Mouse (Mus musculus) adrenal gland, postnatal 4 days (tissue): ENCODE results near the gene Rhbdd1. TPM values are rescaled to one million over a fixed set of nuclear protein-coding genes. Genes with fewer than 3 reads are reported as not detected.

Experiments used
- DNase-seq, 2 experiments: peaks; one replicate each; pipeline ENCODE4 v3.0.0; 2021 to 2022; ENCODE audit warnings: low spot score in 2 of 2, mixed read lengths in 2 of 2
- total RNA-seq, 2 experiments: library from RNA; stranded (reverse); gene quantifications; 2 replicates each; pipeline ENCODE4 v1.2.3; 2021

Rhbdd1 gene
- total RNA-seq, 2 experiments from 2014 or later = 24.2 to 24.3 TPM

DNA sequence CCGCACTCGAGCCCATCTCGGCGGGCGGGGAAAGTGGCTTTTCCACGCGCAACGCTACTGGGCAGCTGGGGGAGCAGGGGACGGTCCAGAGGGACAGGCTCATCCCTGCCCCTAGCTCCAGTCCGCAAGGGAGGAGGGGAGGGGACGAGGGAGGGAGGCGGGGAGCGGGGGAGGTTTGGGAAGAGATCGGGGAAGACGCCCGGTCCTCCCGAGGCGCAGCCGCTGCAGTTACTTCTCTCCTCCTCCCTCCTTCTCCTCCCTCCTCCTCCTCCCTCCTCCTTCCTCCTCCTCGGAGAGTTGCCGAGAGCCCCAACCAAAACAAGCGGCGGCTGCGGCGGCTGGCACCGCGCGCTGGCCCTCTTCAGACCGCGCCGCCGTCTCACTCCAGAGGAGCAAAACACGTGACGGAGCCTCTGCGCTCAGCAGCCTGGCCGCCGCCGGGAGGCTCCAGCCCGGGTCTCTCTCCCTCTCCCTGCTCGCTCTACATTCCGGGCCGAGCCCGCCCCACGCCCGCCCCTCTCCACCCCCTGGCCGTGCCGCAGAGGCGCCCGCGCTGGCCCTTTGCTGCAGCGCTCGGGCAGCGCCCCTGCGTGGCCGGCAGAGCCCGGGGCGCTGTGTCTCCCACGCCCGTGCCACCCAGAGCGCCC lies 25.0 kb upstream of the Rhbdd1 start, which contains the start of gene Irs1:
Gene Irs1 (minus strand): TSS at position 266 of the 647 bp plus-strand sequence.
- peak; percentile 66 to 69 for DNase-seq

DNA sequence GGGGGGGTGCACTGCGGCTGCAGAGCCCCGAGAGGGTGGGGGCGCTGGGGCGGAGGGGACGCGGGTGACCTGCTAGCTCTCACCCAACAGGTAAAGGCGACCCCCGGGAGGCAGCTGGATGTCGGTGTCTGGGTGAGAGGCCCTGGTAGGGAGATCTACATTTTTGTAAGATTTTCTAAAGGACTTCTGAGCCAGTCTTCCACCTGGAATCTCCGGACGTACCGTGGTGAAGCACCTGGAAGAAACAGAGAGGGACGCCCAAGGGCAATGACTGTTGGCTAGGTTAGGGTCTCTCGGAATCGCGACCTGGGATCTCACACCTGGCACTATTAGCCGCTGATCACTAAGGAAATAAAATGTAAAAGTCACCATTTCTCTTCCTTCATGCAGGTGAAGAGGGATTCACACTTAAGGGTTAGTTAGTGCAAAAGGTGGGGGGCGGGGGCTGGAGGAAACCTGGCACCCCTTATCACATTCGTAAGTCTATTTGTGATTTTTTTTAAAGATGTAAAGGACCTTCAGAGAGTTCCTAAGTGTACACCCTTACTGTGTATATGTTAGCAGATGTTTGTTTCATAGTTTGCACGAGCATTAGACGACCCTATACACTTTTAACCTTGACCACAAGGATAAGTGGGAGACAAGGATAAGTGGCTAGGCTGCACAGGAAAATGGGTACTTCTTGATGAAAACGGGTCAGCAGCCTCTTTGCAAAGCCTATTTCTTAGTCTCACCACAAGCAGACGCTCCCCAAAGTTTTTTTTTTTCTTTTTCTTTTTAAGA lies 24.1 kb upstream of the Rhbdd1 start:
- no peak for DNase-seq

DNA sequence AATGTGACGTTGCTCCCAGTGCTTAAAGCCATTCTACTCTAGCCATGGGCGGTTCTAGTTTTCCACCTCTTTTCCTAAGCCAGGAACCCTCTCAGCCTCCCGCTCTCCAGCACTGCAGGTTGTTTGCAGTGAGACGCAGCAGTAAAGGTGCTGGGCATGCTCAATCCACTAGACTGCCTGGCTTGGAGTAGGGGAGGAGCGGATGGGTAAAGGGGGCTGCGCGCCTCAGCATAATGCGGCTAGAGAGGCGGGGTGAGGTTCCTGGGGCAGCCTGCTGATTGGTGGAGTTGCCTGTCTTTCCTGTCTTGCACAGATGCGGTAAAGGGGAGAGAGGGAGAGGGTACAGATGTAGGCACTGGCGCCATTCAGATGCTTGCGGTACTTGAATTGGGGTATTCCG lies 23.5 kb upstream of the Rhbdd1 start:
- peak in 1 of 2 experiments; percentile 27 for DNase-seq

DNA sequence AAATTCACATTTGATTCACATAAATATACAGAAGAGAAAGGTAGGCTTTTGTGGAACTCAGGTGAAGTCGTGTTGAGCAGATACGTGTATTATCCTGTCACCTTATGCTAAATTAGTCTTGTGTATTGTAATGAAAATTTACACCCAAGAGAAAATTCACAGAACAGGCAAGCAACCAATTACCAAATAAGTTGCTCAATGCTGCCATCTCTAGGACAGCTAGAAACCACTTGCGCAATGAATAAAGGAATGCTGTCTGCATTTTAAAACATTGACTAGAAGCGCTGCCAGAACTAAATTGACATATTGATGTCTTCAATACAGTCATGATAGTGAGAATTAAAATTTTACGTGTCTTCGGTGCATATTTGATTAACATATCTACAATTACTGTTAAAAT lies 22.1 kb upstream of the Rhbdd1 start:
- DNase-seq = no peak

DNA sequence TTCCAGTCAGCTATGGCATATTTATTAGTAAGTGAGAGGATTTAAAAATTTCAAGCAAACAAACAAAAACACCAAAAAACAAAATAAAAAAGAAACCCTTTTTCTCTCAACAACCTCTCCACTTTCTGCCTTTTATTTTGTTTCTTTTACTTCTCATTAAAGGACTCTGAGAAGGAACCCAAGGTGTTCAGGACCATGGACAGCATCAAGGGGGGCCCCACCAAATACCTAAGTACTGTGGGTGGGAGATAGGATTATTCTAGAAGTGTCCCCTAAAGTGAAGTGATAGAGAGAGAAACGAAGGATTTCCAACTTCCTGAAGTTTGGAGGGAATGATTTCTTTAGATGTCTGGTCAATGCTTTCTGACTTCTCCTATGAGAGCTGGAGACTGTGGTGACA lies 17.7 kb upstream of the Rhbdd1 start:
- no peak for DNase-seq

DNA sequence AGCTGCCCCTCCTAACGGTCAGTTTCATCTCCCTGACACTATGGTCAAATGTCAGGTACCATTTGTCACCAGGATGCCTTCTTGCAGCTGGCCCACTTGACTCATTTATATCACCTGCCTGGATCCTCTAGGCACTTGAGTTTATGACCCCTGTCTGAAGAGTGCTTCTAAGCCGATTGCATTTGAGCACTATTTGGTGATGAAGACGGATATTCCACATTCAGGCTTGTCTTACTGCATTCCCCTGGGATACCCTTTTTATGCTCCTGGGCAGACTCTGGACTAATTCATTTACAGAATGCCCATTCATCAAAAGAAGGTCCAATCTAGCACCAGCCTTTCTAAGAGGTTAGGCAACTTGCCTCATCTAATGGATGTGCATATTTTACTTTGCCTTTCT lies 11.8 kb upstream of the Rhbdd1 start:
- DNase-seq = no peak

DNA sequence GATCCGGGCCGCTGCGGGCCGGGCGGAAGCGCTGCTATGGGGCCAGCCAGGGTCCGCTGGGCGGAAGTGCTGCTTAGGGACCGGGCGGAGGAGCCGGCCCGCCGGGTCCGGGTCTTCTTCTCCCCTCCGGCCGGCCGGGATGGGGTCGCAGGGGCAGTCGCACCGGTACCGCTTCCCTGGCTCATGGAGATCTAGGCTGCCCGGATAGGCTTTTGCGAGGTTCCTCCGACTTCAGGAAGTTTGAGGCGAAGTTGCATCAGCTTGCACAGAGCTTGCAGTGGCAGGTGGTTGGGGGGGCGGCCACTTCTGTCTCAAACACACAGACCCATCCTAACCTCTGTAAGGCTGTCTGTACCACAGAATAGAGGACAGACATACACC lies 484 bp downstream of the Rhbdd1 start:
- no peak for DNase-seq

DNA sequence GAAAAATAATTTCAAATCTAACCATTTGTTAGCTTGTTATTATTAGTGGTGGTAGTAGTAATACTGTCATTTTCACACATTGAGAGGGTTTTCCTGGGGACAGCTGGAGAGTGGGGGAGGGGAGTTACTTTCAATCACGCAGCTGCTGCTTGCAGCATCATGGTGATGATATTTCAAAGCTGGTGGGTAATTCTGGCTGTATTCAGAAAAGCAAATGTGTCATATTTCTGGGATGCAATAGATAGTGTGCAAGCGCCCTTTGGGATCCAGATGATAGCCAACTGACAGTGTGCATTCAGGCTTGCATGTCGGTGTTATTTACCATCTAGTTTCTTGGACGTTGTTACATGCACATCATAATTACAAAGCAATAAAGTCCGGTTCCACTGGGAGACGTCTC lies 4.2 kb downstream of the Rhbdd1 start:
- no peak for DNase-seq

DNA sequence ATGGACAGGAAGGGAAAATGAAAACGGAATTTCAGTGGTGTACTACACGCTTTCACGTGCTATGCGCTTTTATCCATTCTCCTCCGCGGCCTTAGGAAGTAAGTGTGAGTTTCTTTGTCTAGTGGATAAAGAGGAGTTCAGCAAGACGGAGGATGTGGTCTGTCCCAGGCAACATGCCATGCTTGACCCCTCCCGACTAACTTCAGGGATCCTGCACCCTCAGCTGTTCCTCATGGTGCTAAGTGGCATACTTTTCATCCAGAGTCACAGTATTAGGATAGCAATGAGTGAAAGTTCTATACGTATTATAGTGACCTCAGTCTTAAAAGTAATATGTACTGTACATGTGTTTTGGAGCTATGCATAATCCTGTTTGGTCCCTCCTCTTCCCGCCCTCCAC lies 4.6 kb downstream of the Rhbdd1 start:
- DNase-seq = no peak

DNA sequence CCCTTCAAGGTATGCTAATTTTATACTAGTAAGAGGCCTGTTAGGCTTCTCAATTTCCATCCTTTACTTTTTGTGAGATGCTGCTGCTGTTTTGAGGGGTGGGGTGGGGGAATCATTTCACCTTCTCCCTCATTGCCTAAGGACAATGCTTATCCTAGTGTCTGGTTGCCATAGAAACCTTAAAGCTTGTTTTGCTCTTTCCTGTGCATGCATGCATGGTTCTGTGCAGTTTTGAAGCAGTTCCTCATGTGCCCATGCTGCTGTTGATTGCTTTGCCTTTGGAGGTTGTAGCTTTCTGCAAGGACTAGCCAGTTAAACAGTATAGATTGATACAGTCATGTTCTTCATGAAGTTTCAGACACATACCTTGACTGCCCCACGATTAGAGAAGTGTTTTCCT lies 5.2 kb downstream of the Rhbdd1 start:
- DNase-seq = no peak

DNA sequence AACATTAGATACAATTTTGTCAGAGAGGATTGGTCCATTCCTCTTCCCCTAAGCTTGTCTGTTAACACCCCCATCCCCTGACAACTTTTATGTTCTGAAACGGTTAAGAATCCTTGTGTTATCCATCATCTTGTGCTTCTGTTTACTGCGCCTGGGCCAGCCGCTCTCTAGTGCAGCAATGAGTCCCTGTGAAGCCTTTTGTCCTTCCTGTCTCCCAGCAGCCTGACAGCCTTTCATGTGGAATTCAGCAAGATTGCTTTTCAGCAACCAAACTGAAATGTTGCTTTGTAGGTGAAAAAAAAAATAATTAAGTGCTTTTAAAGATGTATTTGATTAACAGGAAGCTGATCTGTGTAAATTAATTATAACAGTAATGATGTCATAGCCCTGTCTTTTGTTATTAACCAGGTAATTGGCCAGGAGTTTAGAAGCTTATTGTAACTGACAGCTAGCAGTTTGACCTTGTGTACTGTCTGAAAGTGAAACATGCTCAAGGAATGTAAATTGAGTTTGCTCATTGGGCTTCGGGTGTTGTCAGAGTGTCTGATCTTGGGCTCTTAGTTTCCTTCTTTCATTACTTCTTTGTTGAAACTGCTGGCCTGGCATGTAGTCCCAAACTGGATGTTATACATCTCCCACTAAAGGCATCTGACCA lies 8.0 kb downstream of the Rhbdd1 start:
- DNase-seq = no peak

DNA sequence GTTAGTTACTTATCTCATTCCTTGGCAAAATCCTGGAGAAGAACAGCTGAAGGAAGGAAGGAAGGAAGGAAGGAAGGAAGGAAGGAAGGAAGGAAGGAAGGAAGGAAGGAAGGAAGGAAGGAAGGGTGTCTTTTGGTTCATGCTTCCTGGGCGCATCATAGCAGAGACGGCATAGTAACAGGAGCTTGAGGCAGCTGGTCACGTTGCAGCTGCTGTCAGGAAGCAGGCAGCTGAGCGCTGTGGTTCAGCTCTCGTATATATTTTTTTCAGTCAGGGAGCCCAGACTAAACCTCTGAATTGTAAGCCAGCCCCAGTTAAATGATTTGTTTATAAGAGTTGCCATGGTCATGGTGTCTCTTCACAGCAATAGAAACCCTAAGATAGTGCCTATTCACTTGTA lies 9.9 kb downstream of the Rhbdd1 start:
- no peak for DNase-seq

DNA sequence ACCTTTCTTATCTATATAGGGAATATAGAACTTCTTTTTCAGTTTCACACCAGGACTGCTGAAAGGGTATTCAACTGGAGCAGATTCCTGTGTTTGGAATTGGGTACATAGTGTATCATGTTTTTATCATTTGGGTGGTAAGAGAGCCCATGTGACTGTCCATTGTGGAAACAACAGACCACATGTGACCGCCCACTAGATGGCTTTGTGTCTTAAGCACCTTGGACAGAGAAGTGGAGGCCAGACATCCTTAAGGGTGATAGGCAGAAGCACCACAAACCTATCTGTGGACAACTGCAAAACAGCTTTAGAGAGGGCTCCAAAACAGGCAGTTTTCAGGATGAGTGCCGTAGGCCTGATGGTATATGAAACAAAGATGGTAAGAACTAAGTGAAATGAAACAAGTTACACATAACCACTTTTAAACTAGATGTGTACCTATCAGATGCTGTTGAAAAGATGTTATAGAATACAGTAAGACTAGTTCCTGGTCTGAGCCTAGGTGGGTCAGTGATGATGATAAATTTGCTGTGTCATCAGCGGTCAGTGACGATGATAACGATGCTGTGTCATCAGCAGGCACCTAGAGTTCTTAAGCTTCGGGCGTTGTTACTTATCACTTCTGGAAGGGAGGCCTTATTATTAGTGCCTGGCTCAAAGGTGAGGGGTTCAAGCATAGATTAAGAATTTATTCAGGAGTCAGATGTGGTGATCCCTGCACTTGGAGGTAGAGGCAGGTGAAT lies 12.0 kb downstream of the Rhbdd1 start:
- DNase-seq = no peak

DNA sequence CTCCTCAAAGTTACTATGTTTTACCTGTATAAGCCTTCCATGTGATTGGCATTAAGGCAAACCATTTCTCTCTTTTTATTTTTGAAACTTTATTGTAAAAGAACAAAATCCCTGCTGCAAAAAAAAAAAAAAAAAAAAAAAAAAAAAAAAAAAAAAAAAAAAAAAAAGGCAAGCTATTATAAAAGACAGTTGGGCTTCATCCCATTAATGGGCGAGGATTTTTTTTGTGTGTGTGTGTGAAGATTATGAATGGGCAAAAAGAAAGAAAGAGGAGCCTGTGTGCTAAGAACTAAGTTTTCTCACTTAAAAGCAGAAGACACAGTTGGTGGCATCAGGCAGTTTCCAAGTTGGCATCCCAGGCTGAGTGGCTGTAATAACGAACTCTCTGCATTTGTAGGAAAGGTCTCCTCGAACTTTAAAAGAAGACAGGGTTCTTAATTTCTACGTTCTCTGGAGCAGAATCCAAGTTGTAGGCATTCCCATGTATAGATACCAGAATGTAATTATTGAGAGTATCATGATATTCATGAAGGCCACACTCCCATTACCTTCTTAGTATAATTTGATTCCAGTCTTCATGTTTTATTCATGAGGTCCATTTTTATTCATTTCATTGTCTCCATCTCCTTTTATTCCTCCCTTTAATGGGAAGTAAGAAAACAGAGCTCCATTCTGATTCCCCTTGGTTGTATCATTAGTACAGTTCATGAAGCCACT lies 13.1 kb downstream of the Rhbdd1 start:
- DNase-seq = no peak

DNA sequence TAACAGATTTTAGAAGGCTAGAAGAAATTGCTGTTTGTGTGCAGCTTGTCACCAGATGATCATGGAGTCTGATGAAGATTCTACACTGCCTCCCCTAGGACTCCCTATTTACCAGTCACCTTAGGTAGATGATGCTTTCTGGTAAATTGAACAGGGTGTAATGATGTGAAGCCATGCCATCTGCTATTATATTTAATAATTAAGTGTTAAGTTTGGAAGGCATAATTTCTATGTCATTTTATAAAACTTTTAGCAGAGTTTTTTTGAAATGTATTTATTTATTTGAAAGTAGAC lies 13.6 kb downstream of the Rhbdd1 start:
- no peak for DNase-seq

DNA sequence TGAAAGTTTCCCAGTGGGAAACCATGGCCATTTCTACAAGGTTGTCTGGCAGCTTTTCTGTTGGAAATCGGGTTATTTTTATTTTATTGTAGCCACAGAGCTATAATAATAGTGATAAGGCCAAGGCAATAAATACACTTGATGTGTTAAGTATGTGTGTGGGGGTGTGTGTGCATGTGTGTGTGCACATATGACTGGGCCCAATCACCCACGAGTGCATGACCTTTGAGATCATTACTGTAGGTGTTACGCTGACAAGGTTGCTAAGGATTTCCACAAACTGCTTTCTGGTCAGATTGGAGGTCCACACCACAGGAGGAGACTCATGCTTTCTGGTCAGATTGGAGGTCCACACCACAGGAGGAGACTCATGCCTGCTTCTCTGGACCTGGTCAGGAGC lies 18.3 kb downstream of the Rhbdd1 start:
- no peak for DNase-seq

DNA sequence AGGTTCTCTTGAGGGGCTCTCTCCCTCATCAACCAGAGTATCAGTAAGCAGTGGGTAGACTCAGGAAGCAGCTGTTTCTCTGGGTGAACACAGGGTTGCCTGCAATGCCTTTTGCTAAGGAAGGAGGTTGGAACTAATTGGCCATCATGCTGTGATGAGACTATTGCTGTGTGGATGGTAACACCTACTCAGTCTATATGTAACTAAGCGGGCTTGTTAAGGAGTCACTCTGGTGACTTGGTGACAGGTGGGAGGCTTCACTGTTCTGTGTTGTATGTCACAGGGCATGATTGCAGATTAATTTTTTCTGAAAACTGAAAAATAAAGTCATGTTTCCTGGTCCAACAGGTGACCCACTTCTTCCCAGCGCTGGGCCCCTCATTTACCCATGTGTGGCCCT lies 36.8 kb downstream of the Rhbdd1 start:
- DNase-seq = no peak

DNA sequence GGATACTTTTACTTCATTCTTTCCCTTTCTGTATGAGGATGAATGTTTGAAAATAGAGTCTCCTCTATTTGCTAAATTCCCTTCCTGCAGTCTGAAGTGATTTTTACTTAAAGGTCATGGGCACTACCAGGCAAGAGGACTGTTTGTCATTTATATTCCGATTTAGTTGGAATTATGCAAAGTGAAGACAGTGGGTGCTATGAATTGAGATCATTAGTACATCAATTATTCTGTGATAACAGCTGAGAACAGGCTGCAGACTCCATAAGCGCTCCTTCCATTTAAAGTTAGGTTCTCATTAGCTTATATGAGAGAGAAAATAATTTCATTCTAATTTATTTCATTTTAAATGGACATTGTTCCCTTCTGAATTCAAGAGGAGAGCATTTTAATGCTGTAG lies 37.5 kb downstream of the Rhbdd1 start:
- DNase-seq = no peak

DNA sequence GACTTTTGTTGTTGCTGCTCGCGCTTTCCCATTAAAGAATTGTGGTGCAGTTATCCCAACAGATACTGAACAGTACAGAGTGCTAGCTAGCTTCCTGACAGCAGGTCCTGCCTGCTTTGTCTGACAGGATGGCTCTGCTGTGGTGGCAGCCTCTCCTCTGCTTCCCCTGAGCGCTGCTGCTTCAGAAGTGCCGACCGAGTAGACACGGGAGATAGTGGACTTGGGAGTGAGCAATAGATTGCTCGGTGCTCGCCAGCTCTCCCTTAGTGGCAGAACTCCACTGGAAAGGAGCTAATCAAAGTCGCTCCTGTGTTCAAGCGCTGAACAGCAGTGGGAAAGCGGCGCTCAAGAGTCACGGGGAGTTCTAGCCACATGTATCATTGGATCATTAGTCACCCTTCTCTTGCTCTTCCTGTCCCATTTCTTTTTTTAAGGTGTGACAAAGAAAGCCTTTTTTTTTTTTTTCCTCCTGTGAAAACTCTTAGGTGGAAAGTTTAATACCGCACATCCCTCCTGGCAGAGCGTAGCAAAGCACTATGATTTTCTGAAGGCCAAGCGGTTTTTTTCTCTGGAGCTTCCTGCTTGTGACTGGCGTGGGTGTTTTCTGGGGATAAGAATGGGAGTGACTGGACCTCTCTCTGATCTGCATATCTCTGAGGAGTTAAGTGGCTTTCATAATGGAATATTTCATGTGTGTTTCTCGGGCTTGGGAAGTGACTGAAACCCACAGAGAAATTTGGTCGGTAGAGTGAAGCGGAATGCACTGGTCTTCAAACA lies 42.8 kb downstream of the Rhbdd1 start:
- DNase-seq = no peak

DNA sequence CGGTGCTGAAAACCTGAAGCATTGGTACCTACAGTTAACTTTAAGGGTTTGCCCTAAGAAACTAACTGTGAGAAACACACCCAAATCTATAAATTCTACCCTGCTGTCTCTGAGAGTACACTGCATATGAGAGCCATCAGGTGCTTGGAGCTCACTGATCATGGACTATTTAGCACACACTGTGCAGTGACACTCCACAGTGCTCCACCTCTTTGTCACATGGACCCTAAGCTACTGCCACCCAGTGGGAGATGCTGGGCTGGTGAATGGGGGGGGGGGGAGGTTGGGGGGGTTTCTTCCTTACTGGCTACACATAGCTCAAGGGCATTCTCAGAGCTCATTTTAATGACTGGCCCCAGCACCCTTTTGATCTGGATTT lies 43.4 kb downstream of the Rhbdd1 start:
- DNase-seq = no peak

DNA sequence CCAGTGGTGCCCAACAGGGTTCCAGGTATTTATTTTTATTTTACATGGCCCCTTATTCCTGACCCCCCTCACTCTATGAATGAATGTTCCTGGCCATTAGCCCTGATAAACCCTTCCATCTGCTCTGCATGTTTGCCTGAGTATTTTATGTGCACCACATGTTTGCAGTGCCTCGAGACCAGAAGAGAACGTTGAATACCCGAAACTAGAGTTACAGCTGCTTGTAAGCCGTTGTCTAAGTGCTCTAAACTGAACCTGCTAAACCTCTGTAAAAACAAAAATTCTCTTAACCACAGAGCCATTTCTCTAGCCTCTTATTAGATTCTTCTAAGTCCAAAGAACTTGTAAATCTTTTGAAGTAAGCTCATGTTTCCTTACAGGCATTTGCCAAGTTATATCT lies 45.0 kb downstream of the Rhbdd1 start:
- no peak for DNase-seq
